Mouse (Mus musculus) lung, embryonic 14.5 days (tissue): ENCODE data around the gene Lcn3. TPM values are rescaled to one million over a fixed set of nuclear protein-coding genes. Genes with fewer than 3 reads are reported as not detected.
"Not testable (repeated sequence)": the region's sequence is repeated elsewhere in the genome, so short reads cannot be mapped to it uniquely, and the experiment has no call there.

Experiments used
- ATAC-seq: fragments of 200-750 bp; cut with Nextera tagmentation; 2 replicates; pipeline ENCODE4 v1.8.0; 2017; ENCODE audit warnings: mild to moderate bottlenecking, moderate TSS enrichment, moderate library complexity; ENCODE audit not compliant: insufficient read depth
- DNase-seq: peaks from one replicate; pipeline ENCODE4 v3.0.0-alpha.2; 2015
- H3K27ac ChIP-seq: fragments of 300-500 bp; sonication (generic); 2 replicates; pipeline ENCODE4 v1.5.1; 2014; ENCODE audit warnings: low read depth, mild to moderate bottlenecking, moderate library complexity
- H3K27me3 ChIP-seq: fragments of 300-500 bp; sonication (generic); 2 replicates; pipeline ENCODE4 v1.6.1; 2014; ENCODE audit warnings: low read length, control low read depth; ENCODE audit not compliant: insufficient read depth
- H3K36me3 ChIP-seq: fragments of 300-500 bp; sonication (generic); 2 replicates; pipeline ENCODE4 v1.6.1; 2014; ENCODE audit warnings: control low read depth; ENCODE audit not compliant: insufficient read depth
- H3K4me1 ChIP-seq: fragments of 300-500 bp; sonication (generic); 2 replicates; pipeline ENCODE4 v1.6.1; 2014; ENCODE audit warnings: antibody characterized with exemption, control low read depth; ENCODE audit not compliant: insufficient read depth
- H3K4me2 ChIP-seq: fragments of 300-500 bp; sonication (generic); 2 replicates; pipeline ENCODE4 v1.6.1; 2014; ENCODE audit warnings: mild to moderate bottlenecking
- H3K4me3 ChIP-seq: fragments of 300-500 bp; sonication (generic); 2 replicates; pipeline ENCODE4 v1.5.1; 2014; ENCODE audit warnings: low read depth, low read length
- H3K9ac ChIP-seq: fragments of 300-500 bp; sonication (generic); 2 replicates; pipeline ENCODE4 v1.6.1; 2014
- H3K9me3 ChIP-seq: fragments of 300-500 bp; sonication (generic); 2 replicates; pipeline ENCODE4 v1.6.1; 2016; ENCODE audit warnings: low read depth, low read length, control low read depth
- CTCF ChIP-seq: IDR thresholded peaks from 2 replicates; pipeline ENCODE4 v1.5.1; 2016; ENCODE audit warnings: antibody characterized with exemption, low read depth
- WGBS: fragments of 180-500 bp; shearing (Covaris S2); extraction: QIAGEN DNeasy Blood & Tissue Kit; methylation state at CpG from one replicate; pipeline ENCODE4 v1.1.7; 2014; 5-methylcytosine and 5-hydroxymethylcytosine counted together
- polyA plus RNA-seq: library from polyadenylated mRNA; unstranded; fragments of >200 nt; fragmentation: Nextera tagmentation; extraction: Ambion mirVana; gene quantifications from 2 replicates; pipeline ENCODE4 v1.2.1, GENCODE M21; 2014

The Lcn3 gene
- polyA plus RNA-seq: not detected in 2 replicates

- Histone ChIP-seq H3K9me3 (no peaks in the 10 kb centered on the region), H3K27ac (no peak within 1 kb of the TSS), H3K4me1 (no peaks in the 10 kb centered on the region), H3K4me2 (no peak within 1 kb of the TSS), H3K36me3 (no peaks in the 10 kb centered on the region), H3K4me3 (no peak within 1 kb of the TSS), H3K27me3 (no peaks in the 10 kb centered on the region), H3K9ac (no peak within 1 kb of the TSS)
- ATAC-seq (no peak), DNase-seq (peak; percentile 56)
- 30% methylated on average over 2 of the region's 2 CpGs for WGBS
- TF ChIP-seq CTCF: no peak
Measured at GRCm38 (mm10) chr2:25765269-25765668, at the start of gene Lcn3. Lcn3 (plus strand) TSS chr2:25765569.

GRCm38 (mm10) chr2:25717222-25717621 is 48.1 kb upstream of the Lcn3 start:
- Histone ChIP-seq H3K4me2 (no peak overlapping the region), H3K27ac (no peak overlapping the region), H3K36me3 (no peaks in the 10 kb centered on the region), H3K9ac (no peak overlapping the region), H3K4me3 (no peak overlapping the region), H3K4me1 (no peaks in the 10 kb centered on the region), H3K9me3 (no peaks in the 10 kb centered on the region), H3K27me3 (no peaks in the 10 kb centered on the region)
- ATAC-seq (no peak), DNase-seq (no peak)
- TF ChIP-seq CTCF: no peak

DNA sequence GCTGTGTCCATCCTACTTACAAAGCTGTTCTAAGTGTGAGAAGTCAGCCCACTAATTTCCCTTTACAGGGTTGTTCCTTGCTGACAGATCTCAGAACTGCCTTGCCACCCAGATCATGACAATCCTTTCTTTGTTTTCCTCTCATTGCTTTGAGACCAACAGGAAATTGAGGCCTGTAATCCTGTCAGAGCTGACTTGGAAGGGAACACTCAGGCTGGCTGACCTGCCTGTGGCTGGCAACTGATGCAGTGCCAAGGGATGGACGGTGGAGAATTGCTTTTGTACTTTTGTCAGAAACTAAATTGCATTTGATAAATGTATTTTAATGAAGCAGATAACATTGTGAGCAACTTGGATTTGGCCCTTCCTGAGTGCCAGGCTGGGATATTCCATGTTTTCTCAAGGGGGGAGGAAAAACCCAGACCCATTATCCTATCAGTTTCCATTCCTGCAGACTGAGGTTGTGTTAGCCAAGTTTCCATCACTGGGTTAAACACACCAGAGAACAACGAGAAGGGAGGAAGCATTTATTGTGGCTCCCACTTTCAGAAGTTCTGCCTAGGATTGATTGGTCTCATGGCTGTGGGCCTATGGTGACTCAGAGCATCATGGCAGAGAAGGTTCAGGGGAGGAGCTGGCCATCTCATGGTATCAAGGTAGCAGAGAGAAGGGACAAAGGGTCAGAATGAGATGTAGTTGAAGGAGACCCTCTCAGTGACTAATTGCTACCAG is 32.0 kb upstream of the Lcn3 start:
- Histone ChIP-seq H3K4me2 (no peak overlapping the region), H3K9ac (no peak overlapping the region), H3K27me3 (no peaks in the 10 kb centered on the region), H3K9me3 (no peaks in the 10 kb centered on the region), H3K27ac (no peak overlapping the region), H3K4me1 (no peaks in the 10 kb centered on the region), H3K4me3 (no peak overlapping the region), H3K36me3 (no peaks in the 10 kb centered on the region)
- 57% methylated on average over 2 of the region's 2 CpGs for WGBS
- TF ChIP-seq CTCF: no peak
- DNase-seq (no peak), ATAC-seq (no peak)

GRCm38 (mm10) chr2:25736709-25737108 is 28.7 kb upstream of the Lcn3 start, which contains the start of gene Obp2b:
Obp2b (plus strand) TSS chr2:25737009.
- H3K4me3 ChIP-seq, H3K36me3 ChIP-seq, H3K27ac ChIP-seq, DNase-seq, ATAC-seq, H3K4me2 ChIP-seq, H3K9me3 ChIP-seq, H3K27me3 ChIP-seq, H3K9ac ChIP-seq, H3K4me1 ChIP-seq: not testable (repeated sequence)
- 41% methylated on average over 3 of the region's 3 CpGs for WGBS

DNA sequence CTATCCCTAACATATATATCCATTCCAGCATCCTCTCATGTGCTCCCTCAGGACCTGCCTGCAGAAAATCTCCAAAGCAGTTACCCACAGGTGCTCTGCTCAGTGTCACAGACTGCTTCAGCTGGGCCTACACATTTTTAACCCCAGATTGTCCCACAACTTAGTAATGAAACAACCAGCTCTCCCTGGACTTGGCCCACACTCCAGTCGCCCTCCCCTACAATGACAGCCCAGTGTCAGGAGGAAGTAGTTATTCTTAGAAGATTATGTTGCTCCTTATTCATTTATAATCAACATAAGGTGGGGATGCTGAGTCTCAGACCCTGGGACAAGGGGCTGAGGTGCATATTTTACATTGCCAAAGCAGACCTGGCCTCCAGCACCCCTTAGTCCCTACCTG is 23.7 kb upstream of the Lcn3 start:
- no peaks in the 10 kb centered on the region for H3K9me3 ChIP-seq
- H3K4me1 ChIP-seq: no peaks in the 10 kb centered on the region
- no peak for ATAC-seq
- WGBS: 62% methylated on average over 1 of the region's 1 CpGs
- no peaks in the 10 kb centered on the region for H3K36me3 ChIP-seq
- TF ChIP-seq CTCF: no peak
- DNase-seq: no peak
- no peak overlapping the region for H3K4me2 ChIP-seq
- H3K27me3 ChIP-seq: no peaks in the 10 kb centered on the region
- no peak overlapping the region for H3K27ac ChIP-seq
- H3K9ac ChIP-seq: no peak overlapping the region
- H3K4me3 ChIP-seq: no peak overlapping the region

GRCm38 (mm10) chr2:25754201-25754600 is 11.2 kb upstream of the Lcn3 start:
- H3K4me3 ChIP-seq: no peak overlapping the region
- TF ChIP-seq CTCF: no peak
- no peaks in the 10 kb centered on the region for H3K27me3 ChIP-seq
- no peaks in the 10 kb centered on the region for H3K36me3 ChIP-seq
- DNase-seq (no peak), ATAC-seq (no peak)
- no peaks in the 10 kb centered on the region for H3K9me3 ChIP-seq
- H3K4me1 ChIP-seq: no peaks in the 10 kb centered on the region
- H3K27ac ChIP-seq: no peak overlapping the region
- 96% methylated on average over 1 of the region's 1 CpGs for WGBS
- no peak overlapping the region for H3K9ac ChIP-seq
- H3K4me2 ChIP-seq: no peak overlapping the region

DNA sequence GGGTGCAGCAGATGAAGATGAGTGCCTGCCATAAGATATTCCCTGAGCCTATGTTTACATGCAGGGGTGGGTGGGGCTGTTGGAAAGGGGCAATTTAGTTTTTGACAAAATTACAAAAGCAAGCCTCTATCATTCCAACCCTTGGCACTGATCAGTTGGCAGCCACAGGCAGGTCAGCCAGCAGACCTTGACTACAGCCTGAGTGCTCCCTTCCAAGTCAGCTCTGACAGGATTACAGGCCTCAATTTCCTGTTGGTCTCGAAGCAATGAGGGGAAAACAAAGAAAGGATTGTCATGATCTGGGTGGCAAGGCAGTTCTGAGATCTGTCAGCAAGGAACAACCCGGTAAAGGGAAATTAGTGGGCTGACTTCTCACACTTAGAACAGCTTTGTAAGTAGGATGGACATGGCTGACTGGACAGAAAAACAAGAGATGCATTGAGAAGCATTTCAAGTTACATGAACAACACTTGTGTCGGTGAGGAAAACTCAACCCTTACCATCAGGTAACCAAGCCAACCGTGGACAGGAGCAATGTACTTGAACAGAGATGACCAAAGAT is 7.2 kb upstream of the Lcn3 start:
- Histone ChIP-seq H3K4me2 (no peak overlapping the region), H3K27me3 (no peaks in the 10 kb centered on the region), H3K27ac (no peak overlapping the region), H3K36me3 (no peaks in the 10 kb centered on the region), H3K9ac (no peak overlapping the region), H3K4me1 (no peaks in the 10 kb centered on the region), H3K9me3 (no peaks in the 10 kb centered on the region), H3K4me3 (no peak overlapping the region)
- DNase-seq (no peak), ATAC-seq (no peak)
- no peak for TF ChIP-seq CTCF
- whole genome bisulfite sequencing: 68% methylated on average over 4 of the region's 4 CpGs
